Mouse (Mus musculus) hindbrain, embryonic 15.5 days (tissue): ENCODE measurements around the gene Hist2h2bb. TPM values are rescaled to one million over a fixed set of nuclear protein-coding genes. Genes with fewer than 3 reads are reported as not detected.
"Not testable (repeated sequence)": the region's sequence is repeated elsewhere in the genome, so short reads cannot be mapped to it uniquely, and the experiment has no call there.

Experiments
- ATAC-seq: fragments of 200-750 bp; cut with Nextera tagmentation; 2 replicates; pipeline ENCODE4 v1.8.0; 2017; ENCODE audit warnings: low read depth, moderate number of reproducible peaks, moderate TSS enrichment; ENCODE audit not compliant: low FRiP score
- H3K27ac ChIP-seq: fragments of 300-500 bp; sonication (generic); replicated peaks from 2 replicates; pipeline ENCODE4 v1.5.1; 2015; ENCODE audit warnings: mild to moderate bottlenecking, inconsistent platforms
- H3K27me3 ChIP-seq: fragments of 300-500 bp; sonication (generic); 2 replicates; pipeline ENCODE4 v1.6.1; 2015; ENCODE audit warnings: control low read depth, inconsistent platforms
- H3K36me3 ChIP-seq: fragments of 300-500 bp; sonication (generic); 2 replicates; pipeline ENCODE4 v1.6.1; 2015; ENCODE audit warnings: control low read depth, inconsistent platforms
- H3K4me1 ChIP-seq: fragments of 300-500 bp; sonication (generic); replicated peaks from 2 replicates; pipeline ENCODE4 v1.6.1; 2015; ENCODE audit warnings: control low read depth, inconsistent platforms
- H3K4me2 ChIP-seq: fragments of 300-500 bp; sonication (generic); 2 replicates; pipeline ENCODE4 v1.6.1; 2015; ENCODE audit warnings: moderate library complexity, mild to moderate bottlenecking, inconsistent platforms
- H3K4me3 ChIP-seq: fragments of 300-500 bp; sonication (generic); 2 replicates; pipeline ENCODE4 v1.5.1; 2015; ENCODE audit warnings: mild to moderate bottlenecking, inconsistent platforms
- H3K9ac ChIP-seq: fragments of 300-500 bp; sonication (generic); 2 replicates; pipeline ENCODE4 v1.6.1; 2015; ENCODE audit warnings: inconsistent platforms
- H3K9me3 ChIP-seq: fragments of 300-500 bp; sonication (generic); 2 replicates; pipeline ENCODE4 v1.6.1; 2016; ENCODE audit warnings: control low read depth, inconsistent platforms
- WGBS: fragments of 180-500 bp; shearing (Covaris S2); methylation state at CpG from one replicate; pipeline ENCODE4 v1.1.7; 2015; 5-methylcytosine and 5-hydroxymethylcytosine counted together
- polyA plus RNA-seq: library from polyadenylated mRNA; unstranded; fragments of >200 nt; fragmentation: Nextera tagmentation; extraction: Ambion mirVana; gene quantifications from 2 replicates; pipeline ENCODE4 v1.2.1, GENCODE M21; 2015

Gene Hist2h2bb
- polyA plus RNA-seq = 3.0 and 4.2 TPM in 2 replicates

DNA sequence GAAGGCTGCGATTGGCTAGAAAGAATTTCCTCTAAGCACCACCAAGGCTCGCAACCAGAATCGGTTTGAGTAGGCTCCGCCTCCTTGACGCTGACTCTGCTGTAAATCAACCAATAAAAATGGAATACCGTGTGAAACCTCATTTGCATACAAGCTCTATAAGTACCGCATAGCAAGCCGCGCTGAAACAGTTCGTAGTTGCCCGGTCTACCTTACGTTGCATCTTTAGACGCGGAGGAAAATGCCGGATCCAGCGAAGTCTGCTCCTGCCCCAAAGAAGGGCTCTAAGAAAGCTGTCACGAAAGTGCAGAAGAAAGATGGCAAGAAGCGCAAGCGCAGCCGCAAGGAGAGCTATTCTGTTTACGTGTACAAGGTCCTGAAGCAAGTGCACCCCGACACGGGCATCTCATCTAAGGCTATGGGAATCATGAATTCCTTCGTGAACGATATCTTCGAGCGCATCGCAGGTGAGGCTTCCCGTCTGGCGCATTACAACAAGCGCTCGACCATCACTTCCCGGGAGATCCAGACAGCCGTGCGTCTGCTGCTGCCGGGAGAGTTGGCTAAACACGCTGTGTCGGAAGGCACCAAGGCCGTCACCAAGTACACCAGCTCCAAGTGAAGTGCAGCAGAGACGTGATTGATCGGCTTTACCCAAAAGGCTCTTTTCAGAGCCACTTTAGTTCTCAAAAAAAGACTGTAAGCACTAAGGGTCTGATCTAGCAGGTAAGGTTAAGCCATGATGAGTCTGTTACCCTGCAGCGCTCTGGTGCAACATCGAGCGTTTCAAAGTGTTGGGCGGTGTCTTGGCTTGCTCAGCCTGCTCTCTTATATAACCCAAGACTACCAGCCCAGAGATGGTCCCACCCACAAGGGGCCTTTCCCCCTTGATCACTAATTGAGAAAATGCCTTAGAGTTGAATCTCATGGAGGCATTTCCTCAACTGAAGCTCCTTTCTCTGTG, at the start of gene Hist2h2bb:
TSS of gene Hist2h2bb (plus strand) at position 242 of the 964 bp plus-strand sequence.
- H3K27me3 ChIP-seq = no peaks in the 10 kb centered on the region
- WGBS = under 1% methylated on average over 45 of the region's 45 CpGs
- H3K4me1 ChIP-seq = peaks cover 18% of the 10 kb centered on the region
- peak within 1 kb of the TSS; percentile 75 for H3K4me2 ChIP-seq
- H3K9ac ChIP-seq = peak within 1 kb of the TSS; percentile 67
- no peaks in the 10 kb centered on the region for H3K9me3 ChIP-seq
- H3K4me3 ChIP-seq = peak within 1 kb of the TSS; percentile 45
- H3K36me3 ChIP-seq = no peaks in the 10 kb centered on the region
- peak within 1 kb of the TSS; percentile 96 for H3K27ac ChIP-seq
- peak; percentile 97 for ATAC-seq

DNA sequence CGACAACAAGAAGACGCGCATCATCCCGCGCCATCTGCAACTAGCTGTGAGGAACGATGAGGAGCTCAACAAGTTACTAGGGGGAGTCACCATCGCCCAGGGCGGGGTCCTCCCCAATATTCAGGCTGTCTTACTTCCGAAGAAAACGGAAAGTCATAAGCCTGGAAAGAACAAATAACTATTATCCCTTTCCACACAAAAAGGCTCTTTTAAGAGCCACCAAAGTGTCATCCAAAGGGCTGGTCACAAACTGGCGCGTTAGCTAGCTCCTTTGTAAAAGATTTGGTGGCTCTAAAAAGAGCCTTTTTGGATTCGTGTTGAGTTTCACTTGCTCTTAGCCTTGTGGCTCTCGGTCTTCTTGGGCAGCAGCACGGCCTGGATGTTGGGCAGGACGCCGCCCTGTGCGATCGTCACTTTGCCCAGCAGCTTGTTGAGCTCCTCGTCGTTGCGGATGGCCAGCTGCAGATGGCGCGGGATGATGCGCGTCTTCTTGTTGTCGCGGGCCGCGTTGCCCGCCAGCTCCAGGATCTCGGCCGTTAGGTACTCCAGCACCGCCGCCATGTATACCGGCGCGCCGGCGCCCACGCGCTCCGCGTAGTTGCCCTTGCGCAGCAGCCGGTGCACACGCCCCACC, 49.3 kb upstream of the Hist2h2bb start:
- ATAC-seq = not testable (repeated sequence)

DNA sequence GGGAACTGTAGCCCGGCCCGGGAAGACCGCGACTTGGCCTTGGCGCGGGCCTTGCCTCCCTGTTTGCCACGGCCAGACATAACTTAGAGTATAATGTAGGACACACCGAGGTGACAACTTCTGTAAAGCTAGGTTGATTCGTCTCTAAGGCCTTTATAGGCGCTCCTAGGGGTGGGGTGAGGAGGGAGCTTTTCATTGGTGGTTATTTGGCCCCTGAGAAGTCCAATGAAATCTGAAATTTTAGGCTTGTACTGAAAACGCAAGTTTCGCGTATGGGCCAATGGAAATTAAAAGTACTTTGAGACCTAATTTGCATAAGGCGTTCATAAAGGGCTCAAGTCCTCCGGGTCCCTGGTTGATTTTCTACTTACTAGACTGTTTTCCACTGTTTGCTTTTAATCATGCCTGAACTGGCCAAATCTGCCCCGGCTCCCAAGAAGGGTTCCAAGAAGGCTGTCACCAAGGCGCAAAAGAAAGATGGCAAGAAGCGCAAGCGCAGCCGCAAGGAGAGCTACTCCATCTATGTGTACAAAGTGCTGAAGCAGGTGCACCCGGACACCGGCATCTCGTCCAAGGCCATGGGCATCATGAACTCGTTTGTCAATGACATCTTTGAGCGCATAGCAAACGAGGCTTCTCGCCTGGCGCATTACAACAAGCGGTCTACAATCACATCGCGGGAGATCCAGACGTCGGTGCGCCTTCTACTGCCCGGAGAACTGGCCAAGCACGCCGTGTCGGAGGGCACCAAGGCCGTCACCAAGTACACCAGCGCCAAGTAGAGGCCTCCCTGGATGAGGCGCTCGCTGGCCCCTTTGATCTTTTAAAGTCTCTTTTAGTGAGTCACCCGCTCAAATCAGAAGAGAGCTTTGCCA, 48.5 kb upstream of the Hist2h2bb start, which contains the start of the genes Hist2h2ac and Hist2h2be:
TSS of gene Hist2h2ac (minus strand) at position 116 of the 875 bp plus-strand sequence.
TSS of gene Hist2h2be (plus strand) at position 355 of the 875 bp plus-strand sequence.
- peak; percentile 88 for ATAC-seq
- peak within 1 kb of the TSS; percentile 97 for H3K27ac ChIP-seq
- no peaks in the 10 kb centered on the region for H3K36me3 ChIP-seq
- H3K4me3 ChIP-seq = peak within 1 kb of the TSS; percentile 59
- no peaks in the 10 kb centered on the region for H3K9me3 ChIP-seq
- H3K4me1 ChIP-seq = peaks cover 27% of the 10 kb centered on the region
- no peaks in the 10 kb centered on the region for H3K27me3 ChIP-seq
- under 1% methylated on average over 43 of the region's 43 CpGs for whole genome bisulfite sequencing
- peak within 1 kb of the TSS; percentile 79 for H3K9ac ChIP-seq
- peak within 1 kb of the TSS; percentile 86 for H3K4me2 ChIP-seq

More for the DNA sequence above, 49.3 kb upstream of the Hist2h2bb start:
- peak overlapping the region; percentile 79 for H3K9ac ChIP-seq
- WGBS = under 1% methylated on average over 31 of the region's 47 CpGs
- H3K27me3 ChIP-seq, H3K36me3 ChIP-seq, H3K9me3 ChIP-seq: not testable (repeated sequence)
- H3K27ac ChIP-seq = peak overlapping the region; percentile 97
- peaks cover 24% of the 10 kb centered on the region for H3K4me1 ChIP-seq
- H3K4me3 ChIP-seq = peak overlapping the region; percentile 59
- peak overlapping the region; percentile 86 for H3K4me2 ChIP-seq

DNA sequence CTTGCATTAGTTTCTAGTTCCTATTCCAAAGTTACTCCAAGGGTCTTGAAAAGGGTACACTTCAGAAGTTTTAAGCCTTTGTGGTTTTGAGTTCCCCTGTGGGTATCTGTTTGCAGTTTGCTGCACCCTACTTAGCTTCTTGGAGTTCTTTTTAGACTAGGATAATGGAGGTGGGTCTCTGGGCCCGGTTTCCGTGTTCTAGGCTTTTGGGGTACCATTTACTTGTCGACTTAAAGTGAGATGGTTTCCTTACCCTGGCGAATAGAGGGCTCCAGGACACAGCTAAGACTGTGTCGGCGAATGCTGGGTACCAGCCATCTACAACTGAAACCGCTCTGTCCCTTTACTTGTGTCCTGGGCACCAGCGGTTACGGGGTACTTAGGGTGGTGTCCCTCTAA, 47.9 kb upstream of the Hist2h2bb start:
- H3K9me3 ChIP-seq = no peaks in the 10 kb centered on the region
- 9% methylated on average over 9 of the region's 9 CpGs for WGBS

DNA sequence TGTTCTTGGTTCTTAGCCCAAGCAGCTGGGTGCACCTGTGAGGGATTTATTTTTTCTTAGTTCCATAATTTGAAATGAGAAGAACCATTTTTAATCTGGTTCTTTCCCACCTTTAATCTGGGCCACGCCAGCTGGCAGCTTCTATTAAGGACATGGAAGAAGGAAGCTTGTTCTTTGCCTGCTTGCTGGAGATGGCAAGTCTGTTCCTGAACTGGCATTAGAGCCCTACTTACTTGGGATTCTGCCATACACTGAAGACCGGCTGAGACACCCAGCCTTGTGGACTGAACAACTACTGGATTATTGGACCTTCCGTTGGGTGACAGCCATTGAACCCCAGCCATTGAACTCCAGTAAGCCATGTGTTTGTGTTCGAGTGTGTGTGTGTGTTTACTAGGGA, 46.8 kb upstream of the Hist2h2bb start:
- Histone ChIP-seq H3K27ac (no peak overlapping the region), H3K27me3 (no peaks in the 10 kb centered on the region), H3K36me3 (no peaks in the 10 kb centered on the region), H3K4me1 (peaks cover 27% of the 10 kb centered on the region), H3K4me2 (peak overlapping the region; percentile 86), H3K9ac (no peak overlapping the region), H3K4me3 (no peak overlapping the region), H3K9me3 (no peaks in the 10 kb centered on the region)
- no peak for ATAC-seq
- WGBS = 86% methylated on average over 4 of the region's 4 CpGs

More for the DNA sequence above, 47.9 kb upstream of the Hist2h2bb start:
- ATAC-seq = no peak
- H3K36me3 ChIP-seq = no peaks in the 10 kb centered on the region
- H3K4me1 ChIP-seq = peaks cover 27% of the 10 kb centered on the region
- peak overlapping the region; percentile 86 for H3K4me2 ChIP-seq
- H3K27me3 ChIP-seq = no peaks in the 10 kb centered on the region
- peak overlapping the region; percentile 79 for H3K9ac ChIP-seq
- H3K27ac ChIP-seq = peak overlapping the region; percentile 97
- peak overlapping the region; percentile 59 for H3K4me3 ChIP-seq

DNA sequence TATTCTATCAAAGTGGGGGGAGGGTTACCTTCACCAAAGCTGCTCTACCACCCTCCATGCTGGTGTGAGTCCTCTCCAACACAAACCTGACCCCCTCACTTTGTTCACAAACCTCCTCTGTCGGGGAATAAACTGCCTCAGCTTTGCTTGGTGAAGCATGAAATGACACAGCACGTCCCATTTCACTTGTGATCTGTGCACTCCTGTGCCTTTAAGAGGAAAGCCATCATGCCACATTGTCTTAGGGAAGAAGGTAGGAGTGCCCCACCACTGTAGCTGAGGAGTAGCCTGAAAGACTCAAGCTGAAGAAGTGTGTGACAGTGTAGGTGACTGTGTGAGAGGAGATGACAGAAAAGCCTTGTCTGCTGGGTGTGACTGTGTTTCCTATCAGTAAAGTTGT, 44.1 kb upstream of the Hist2h2bb start:
- Histone ChIP-seq H3K27ac (no peak overlapping the region), H3K9ac (no peak overlapping the region), H3K27me3 (no peaks in the 10 kb centered on the region), H3K4me2 (no peak overlapping the region), H3K4me1 (peaks cover 19% of the 10 kb centered on the region), H3K9me3 (no peaks in the 10 kb centered on the region), H3K4me3 (no peak overlapping the region), H3K36me3 (no peaks in the 10 kb centered on the region)
- no peak for ATAC-seq
- 23% methylated on average over 2 of the region's 2 CpGs for WGBS

DNA sequence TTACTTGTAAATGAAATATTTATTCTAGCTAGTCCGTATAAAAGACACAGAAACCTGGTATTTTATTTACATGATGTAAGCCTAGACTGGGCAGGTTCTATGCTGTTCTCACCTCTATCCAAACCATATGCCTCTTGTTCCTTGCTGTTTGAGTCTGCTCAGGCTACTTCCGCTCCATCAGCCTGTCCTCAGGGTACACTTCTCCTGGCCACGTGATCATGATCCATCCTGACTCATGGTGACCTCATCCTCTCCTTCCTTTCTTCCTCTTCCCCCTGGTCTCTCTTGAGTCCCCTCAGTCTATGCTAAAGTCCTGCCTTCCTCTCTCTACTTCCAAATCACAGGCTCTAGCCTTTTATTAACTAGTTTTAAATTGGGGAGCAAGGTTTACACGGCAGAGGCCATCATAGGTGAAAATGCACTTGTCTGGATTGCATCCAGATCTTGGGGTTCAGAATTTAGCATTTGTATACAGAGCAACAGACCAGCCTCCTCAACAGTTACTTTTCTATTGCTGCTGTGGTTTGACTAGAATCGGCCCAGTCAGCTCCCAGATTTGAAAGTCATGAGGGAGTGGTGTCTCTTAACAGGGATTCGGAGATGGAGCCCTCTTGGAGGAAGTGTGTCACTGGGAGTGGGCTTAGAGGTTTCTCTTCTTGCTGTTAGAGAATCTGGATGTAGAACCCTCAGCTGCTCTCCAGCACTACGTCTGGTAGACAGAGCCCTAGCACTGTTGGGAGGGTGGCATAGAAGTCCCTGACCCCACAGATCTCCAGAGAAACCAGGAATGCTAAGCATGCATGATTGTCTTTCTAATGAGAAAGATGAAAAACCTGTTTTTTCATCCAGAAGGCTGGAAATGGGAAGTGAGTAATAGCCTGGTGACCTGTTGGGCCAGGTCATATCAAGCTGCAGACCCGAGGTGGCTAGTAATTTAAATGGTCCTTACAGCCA, 42.6 kb upstream of the Hist2h2bb start:
- H3K4me3 ChIP-seq = no peak overlapping the region
- no peaks in the 10 kb centered on the region for H3K27me3 ChIP-seq
- peaks cover 9% of the 10 kb centered on the region for H3K4me1 ChIP-seq
- H3K9ac ChIP-seq = no peak overlapping the region
- ATAC-seq = no peak
- no peaks in the 10 kb centered on the region for H3K36me3 ChIP-seq
- no peaks in the 10 kb centered on the region for H3K9me3 ChIP-seq
- 74% methylated on average over 8 of the region's 8 CpGs for WGBS
- H3K27ac ChIP-seq = no peak overlapping the region
- H3K4me2 ChIP-seq = no peak overlapping the region

DNA sequence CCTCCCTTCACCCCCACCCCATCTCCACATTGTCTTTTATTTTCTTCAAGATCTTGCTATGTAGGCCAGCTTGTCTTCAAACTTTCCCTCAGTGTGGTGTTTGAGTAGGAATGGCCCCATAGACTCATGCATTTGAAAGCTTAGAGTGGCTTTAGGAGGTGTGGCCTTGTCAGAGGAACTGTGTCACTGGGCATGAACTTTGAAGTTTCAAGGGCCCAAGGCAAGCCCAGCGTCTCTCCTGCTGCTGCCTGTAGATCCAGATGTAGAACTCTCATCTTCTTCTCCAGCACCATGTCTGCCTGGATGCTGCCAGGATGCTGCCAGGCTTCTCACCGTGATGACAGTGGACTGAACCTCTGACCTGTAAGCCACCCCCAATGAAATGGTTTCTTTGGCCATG, 40.7 kb upstream of the Hist2h2bb start:
- Histone ChIP-seq H3K4me3 (no peak overlapping the region), H3K27me3 (no peaks in the 10 kb centered on the region), H3K36me3 (no peaks in the 10 kb centered on the region), H3K9me3 (no peaks in the 10 kb centered on the region), H3K4me1 (0 out of 2 replicates have a peak, but pooled peaks cover 3% of the 10 kb centered on the region), H3K4me2 (no peak overlapping the region), H3K9ac (no peak overlapping the region), H3K27ac (no peak overlapping the region)
- ATAC-seq = no peak
- 76% methylated on average over 2 of the region's 2 CpGs for WGBS

DNA sequence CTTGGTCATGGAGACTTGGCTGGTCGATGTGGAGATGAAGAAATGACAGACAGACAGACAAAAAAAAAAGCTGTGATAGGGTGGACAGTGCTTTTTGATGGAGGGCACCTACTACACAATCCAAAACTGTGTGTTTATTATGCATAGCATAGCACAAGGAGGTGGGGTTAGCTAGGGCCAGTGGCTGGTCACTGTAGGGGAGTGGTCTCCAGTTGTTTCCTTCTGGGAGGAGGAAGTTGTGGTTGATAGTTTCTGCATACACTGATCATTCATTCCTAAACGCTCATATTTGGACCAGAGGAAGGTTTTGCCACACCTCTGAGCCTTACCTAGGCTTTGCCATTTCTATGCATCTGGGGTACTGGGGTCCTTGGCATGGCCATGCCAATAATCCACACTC, 39.1 kb upstream of the Hist2h2bb start:
- 93% methylated on average over 2 of the region's 2 CpGs for WGBS
- Histone ChIP-seq H3K27ac (no peak overlapping the region), H3K4me1 (0 out of 2 replicates have a peak, but pooled peaks cover 2% of the 10 kb centered on the region), H3K36me3 (no peaks in the 10 kb centered on the region), H3K9me3 (no peaks in the 10 kb centered on the region), H3K4me2 (no peak overlapping the region), H3K9ac (no peak overlapping the region), H3K4me3 (no peak overlapping the region), H3K27me3 (no peaks in the 10 kb centered on the region)
- ATAC-seq = no peak

DNA sequence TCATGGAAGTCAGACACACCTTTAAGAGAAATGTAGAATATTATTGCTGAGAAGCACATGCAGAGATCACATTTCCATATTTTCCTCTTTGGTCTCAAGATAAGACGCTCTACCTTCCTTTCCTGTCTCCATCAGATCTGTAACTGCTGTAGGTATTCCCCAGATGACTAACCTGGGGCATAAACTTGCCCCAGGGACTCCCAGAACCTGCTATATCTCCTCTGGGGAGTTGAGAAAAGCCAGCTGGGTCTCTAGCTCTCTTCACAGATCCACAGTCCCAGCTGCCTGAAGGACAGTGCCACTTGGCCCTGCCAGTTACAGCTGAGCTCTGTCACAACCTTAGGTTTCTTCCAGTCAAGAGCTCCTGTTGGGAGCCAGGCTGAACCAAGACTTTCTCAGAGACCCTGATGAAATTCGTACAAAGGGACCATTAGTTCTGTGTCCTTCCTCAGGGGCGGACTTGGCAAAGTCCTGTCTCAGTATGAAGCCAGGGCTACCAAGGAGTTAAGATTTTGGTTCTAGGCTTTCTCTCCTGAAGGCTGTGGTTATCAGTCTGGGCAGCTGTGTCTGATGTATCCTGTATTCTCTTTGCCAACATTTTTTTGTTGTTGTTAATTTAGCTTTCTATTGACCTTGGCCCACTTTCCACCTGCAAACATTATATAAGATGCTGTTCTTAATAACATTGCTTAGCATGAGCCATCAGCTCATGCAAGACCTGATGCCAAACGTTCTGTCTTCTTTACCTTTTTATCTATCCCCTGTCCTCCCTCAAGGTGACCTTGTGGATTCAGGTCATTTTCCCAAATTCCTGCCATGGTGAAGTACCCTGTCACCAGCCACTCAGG, 38.4 kb upstream of the Hist2h2bb start:
- no peak overlapping the region for H3K4me3 ChIP-seq
- no peak overlapping the region for H3K27ac ChIP-seq
- no peak overlapping the region for H3K4me2 ChIP-seq
- no peaks in the 10 kb centered on the region for H3K9me3 ChIP-seq
- no peaks in the 10 kb centered on the region for H3K4me1 ChIP-seq
- 69% methylated on average over 4 of the region's 4 CpGs for WGBS
- H3K36me3 ChIP-seq = no peaks in the 10 kb centered on the region
- ATAC-seq = no peak
- no peaks in the 10 kb centered on the region for H3K27me3 ChIP-seq
- H3K9ac ChIP-seq = no peak overlapping the region
